Mouse (Mus musculus): ENCODE results near the gene Malsu1. TPM values are rescaled to one million over a fixed set of nuclear protein-coding genes. Genes with fewer than 3 reads are reported as not detected.

Gene Malsu1
- polyA plus RNA-seq, 1 experiment from 2014 or later: 74.2 TPM

DNA sequence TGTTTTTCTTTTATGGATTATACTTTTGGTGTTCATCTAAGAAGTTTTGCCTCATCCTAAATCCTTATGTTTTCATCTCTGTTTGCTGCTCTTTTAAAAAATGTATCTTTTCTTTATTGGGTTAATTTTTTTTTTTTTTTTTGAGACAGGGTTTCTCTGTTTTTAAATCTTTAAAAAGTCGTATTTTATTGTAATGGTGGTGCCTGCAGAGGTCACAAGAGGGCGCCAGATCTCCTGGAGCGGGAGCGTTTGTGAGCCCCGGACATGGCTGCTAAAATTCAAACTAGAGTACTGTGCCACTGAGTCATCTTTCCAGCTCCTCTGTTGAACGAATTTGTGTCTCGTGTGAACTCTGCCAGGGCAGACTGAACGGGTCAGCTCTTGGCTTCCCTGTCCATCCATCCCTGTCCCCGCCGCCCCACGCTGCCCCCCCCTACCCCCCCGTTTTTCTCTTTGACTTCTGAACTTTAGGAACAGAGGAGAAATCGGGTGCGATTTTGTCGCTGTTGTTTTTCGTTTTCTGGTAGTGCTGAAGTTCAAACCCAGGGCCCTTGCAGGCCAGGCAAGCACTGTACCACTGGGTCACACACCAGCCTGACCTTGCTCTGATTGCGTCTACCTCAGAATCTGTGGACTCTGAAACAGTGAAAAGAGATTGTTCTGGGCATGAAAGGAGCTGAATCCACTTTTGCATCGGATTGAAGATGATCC, 34.0 kb upstream of the Malsu1 start:
- ATAC-seq (ENCODE audit: low FRiP score): no peak
- peak; percentile 77 for DNase-seq (ENCODE audit: low spot score)
- Histone ChIP-seq H3K4me3 (replicated peaks; ENCODE audit: low read length) (peak overlapping the region; percentile 22; the same call in 1 of the 2 replicates), H3K36me3 (replicated peaks; ENCODE audit: control insufficient read depth, insufficient read depth) (no peaks in the 10 kb centered on the region), H3K27me3 (ENCODE audit: control insufficient read depth, insufficient read depth, low read length) (no peaks in the 10 kb centered on the region), H3K27ac (no peak overlapping the region), H3K9me3 (ENCODE audit: control insufficient read depth, low read length) (no peaks in the 10 kb centered on the region), H3K4me1 (replicated peaks; ENCODE audit: control insufficient read depth, insufficient read depth, low read length) (no peaks in the 10 kb centered on the region), H3K4me2 (replicated peaks) (peak overlapping the region; percentile 46), H3K9ac (peak overlapping the region; percentile 46; the same call in 1 of the 2 replicates)
- 13% methylated on average over 18 of the region's 18 CpGs for WGBS

DNA sequence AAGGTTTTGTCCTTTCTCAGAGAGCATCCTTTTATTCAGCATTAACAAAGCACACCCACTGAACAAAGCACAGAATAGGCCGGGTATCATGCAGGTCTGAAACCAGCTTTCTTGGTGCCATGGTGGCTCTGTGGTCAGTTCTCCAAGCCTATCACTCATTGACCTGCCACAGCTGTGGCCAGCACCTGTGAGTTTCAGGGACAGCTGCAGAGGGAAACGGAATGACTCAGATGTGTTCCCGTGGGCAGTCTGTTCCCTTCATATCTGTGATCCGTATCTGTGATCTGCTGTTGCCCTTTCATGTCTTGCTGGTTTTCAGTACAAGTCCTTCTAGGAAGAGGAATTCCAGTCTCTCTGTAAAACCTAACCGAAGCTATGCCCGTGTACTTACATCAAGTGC, 27.1 kb upstream of the Malsu1 start:
- no peak for DNase-seq (ENCODE audit: low spot score)
- no peak overlapping the region for H3K4me2 ChIP-seq (replicated peaks)
- H3K36me3 ChIP-seq (replicated peaks; ENCODE audit: control insufficient read depth, insufficient read depth): no peaks in the 10 kb centered on the region
- H3K4me3 ChIP-seq (replicated peaks; ENCODE audit: low read length): no peak overlapping the region
- H3K27ac ChIP-seq: no peak overlapping the region
- H3K4me1 ChIP-seq (replicated peaks; ENCODE audit: control insufficient read depth, insufficient read depth, low read length): no peaks in the 10 kb centered on the region
- WGBS: 51% methylated on average over 6 of the region's 6 CpGs
- no peak for ATAC-seq (ENCODE audit: low FRiP score)
- H3K27me3 ChIP-seq (ENCODE audit: control insufficient read depth, insufficient read depth, low read length): no peaks in the 10 kb centered on the region
- H3K9me3 ChIP-seq (ENCODE audit: control insufficient read depth, low read length): no peaks in the 10 kb centered on the region
- H3K9ac ChIP-seq: no peak overlapping the region

- Histone ChIP-seq H3K4me3 (replicated peaks; ENCODE audit: low read length) (no peak overlapping the region), H3K9me3 (ENCODE audit: control insufficient read depth, low read length) (no peaks in the 10 kb centered on the region), H3K27ac (no peak overlapping the region), H3K36me3 (replicated peaks; ENCODE audit: control insufficient read depth, insufficient read depth) (no peaks in the 10 kb centered on the region), H3K4me2 (replicated peaks) (no peak overlapping the region), H3K9ac (no peak overlapping the region), H3K4me1 (replicated peaks; ENCODE audit: control insufficient read depth, insufficient read depth, low read length) (no peaks in the 10 kb centered on the region), H3K27me3 (ENCODE audit: control insufficient read depth, insufficient read depth, low read length) (no peaks in the 10 kb centered on the region)
- DNase-seq (ENCODE audit: low spot score) (no peak), ATAC-seq (ENCODE audit: low FRiP score) (no peak)
- WGBS: 81% methylated on average over 8 of the region's 8 CpGs
Measured at GRCm38 (mm10) chr6:49046976-49047375, 26.6 kb upstream of the Malsu1 start.

DNA sequence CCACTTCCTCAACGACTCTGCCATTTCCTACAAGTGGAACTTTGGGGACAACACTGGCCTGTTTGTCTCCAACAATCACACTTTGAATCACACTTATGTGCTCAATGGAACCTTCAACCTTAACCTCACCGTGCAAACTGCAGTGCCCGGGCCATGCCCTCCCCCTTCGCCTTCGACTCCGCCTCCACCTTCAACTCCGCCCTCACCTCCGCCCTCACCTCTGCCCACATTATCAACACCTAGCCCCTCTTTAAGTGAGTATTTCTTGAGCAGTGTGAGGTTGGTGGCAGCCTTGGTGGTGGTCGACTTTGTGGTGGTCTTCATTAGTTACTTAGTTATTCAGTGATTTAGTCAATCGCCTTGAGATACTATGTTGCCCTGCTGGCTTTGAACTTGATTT, 25.7 kb upstream of the Malsu1 start:
- no peaks in the 10 kb centered on the region for H3K36me3 ChIP-seq (replicated peaks; ENCODE audit: control insufficient read depth, insufficient read depth)
- DNase-seq (ENCODE audit: low spot score): no peak
- H3K4me3 ChIP-seq (replicated peaks; ENCODE audit: low read length): no peak overlapping the region
- no peaks in the 10 kb centered on the region for H3K9me3 ChIP-seq (ENCODE audit: control insufficient read depth, low read length)
- 79% methylated on average over 10 of the region's 10 CpGs for WGBS
- H3K27me3 ChIP-seq (ENCODE audit: control insufficient read depth, insufficient read depth, low read length): no peaks in the 10 kb centered on the region
- H3K4me1 ChIP-seq (replicated peaks; ENCODE audit: control insufficient read depth, insufficient read depth, low read length): no peaks in the 10 kb centered on the region
- ATAC-seq (ENCODE audit: low FRiP score): no peak
- H3K27ac ChIP-seq: no peak overlapping the region
- H3K4me2 ChIP-seq (replicated peaks): no peak overlapping the region
- no peak overlapping the region for H3K9ac ChIP-seq

GRCm38 (mm10) chr6:49048395-49048794, 25.2 kb upstream of the Malsu1 start:
- Histone ChIP-seq H3K27ac (no peak overlapping the region), H3K4me1 (replicated peaks; ENCODE audit: control insufficient read depth, insufficient read depth, low read length) (no peaks in the 10 kb centered on the region), H3K36me3 (replicated peaks; ENCODE audit: control insufficient read depth, insufficient read depth) (no peaks in the 10 kb centered on the region), H3K27me3 (ENCODE audit: control insufficient read depth, insufficient read depth, low read length) (no peaks in the 10 kb centered on the region), H3K4me3 (replicated peaks; ENCODE audit: low read length) (no peak overlapping the region), H3K9me3 (ENCODE audit: control insufficient read depth, low read length) (no peaks in the 10 kb centered on the region), H3K9ac (no peak overlapping the region), H3K4me2 (replicated peaks) (no peak overlapping the region)
- no peak for ATAC-seq (ENCODE audit: low FRiP score)
- DNase-seq (ENCODE audit: low spot score): no peak
- 91% methylated on average over 10 of the region's 10 CpGs for WGBS

DNA sequence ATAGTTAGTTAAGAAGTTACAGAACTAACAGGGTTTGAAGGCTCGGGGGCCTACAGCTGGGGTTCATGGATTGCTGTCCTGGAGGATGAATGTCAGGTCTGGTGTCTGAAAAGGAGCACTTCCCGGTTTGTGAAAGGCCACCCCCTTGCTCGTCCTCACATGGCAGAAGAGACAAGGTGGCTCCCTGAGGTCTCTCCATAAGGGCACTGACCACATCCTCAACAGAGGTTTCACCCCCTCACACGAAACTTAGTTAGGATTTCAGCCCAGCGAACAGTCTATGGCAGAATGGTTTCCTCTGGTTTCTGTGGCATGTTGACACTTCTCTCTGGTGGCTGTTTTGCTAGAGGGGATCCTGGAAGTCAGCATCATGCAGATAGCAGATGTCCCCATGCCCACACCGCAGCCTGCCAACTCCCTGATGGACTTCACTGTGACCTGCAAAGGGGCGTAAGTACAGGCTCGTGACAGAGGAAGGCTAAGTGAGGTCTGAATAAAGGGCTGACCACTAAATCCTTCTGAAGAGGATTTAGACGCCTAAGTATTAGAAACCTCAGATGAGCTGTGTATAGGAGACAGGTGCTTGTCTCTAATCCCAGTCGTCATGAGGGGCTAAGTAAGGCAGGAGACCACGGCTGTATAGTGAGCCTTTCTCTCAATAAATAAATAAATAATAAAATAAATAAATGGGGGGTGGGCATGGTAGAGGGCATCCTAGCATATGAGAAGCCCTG, 22.8 kb upstream of the Malsu1 start:
- H3K27me3 ChIP-seq (ENCODE audit: control insufficient read depth, insufficient read depth, low read length): no peaks in the 10 kb centered on the region
- DNase-seq (ENCODE audit: low spot score) (no peak), ATAC-seq (ENCODE audit: low FRiP score) (no peak)
- no peak overlapping the region for H3K27ac ChIP-seq
- no peak overlapping the region for H3K4me3 ChIP-seq (replicated peaks; ENCODE audit: low read length)
- H3K9me3 ChIP-seq (ENCODE audit: control insufficient read depth, low read length): no peaks in the 10 kb centered on the region
- no peak overlapping the region for H3K4me2 ChIP-seq (replicated peaks)
- H3K9ac ChIP-seq: no peak overlapping the region
- H3K4me1 ChIP-seq (replicated peaks; ENCODE audit: control insufficient read depth, insufficient read depth, low read length): peaks cover 5% of the 10 kb centered on the region
- H3K36me3 ChIP-seq (replicated peaks; ENCODE audit: control insufficient read depth, insufficient read depth): no peaks in the 10 kb centered on the region
- 71% methylated on average over 11 of the region's 11 CpGs for WGBS

DNA sequence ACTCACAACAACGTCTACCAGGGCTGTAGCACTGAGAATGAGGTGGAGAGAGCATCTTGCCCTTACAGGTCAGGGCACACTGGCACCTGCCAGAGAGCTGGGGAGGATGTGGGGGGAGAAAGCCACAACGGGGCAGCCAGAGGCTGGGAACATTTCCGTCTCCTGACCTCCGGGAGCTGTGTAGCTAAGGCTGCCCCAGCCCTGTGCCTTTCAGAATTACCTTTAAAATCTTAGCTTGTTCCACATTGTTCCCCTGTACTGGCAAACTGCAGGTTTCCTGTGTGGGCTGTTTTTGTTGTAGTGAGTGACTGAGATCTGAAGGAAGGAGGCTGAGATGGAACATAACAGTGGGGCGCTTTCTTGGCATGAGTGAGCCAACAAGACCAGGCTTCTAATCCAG, 21.4 kb upstream of the Malsu1 start:
- 79% methylated on average over 5 of the region's 5 CpGs for WGBS
- DNase-seq (ENCODE audit: low spot score): no peak

GRCm38 (mm10) chr6:49055256-49055733, 18.3 kb upstream of the Malsu1 start:
- WGBS: 1% methylated on average over 7 of the region's 7 CpGs
- peak overlapping the region; percentile 60 for H3K27ac ChIP-seq
- H3K27me3 ChIP-seq (ENCODE audit: control insufficient read depth, insufficient read depth, low read length): no peaks in the 10 kb centered on the region
- H3K4me1 ChIP-seq (replicated peaks; ENCODE audit: control insufficient read depth, insufficient read depth, low read length): peaks cover 5% of the 10 kb centered on the region
- H3K4me2 ChIP-seq (replicated peaks): 0 out of 2 replicates have a peak overlapping the region, but pooled peaks have one; percentile 19
- no peaks in the 10 kb centered on the region for H3K36me3 ChIP-seq (replicated peaks; ENCODE audit: control insufficient read depth, insufficient read depth)
- peak; percentile 45 for DNase-seq (ENCODE audit: low spot score)
- peak; percentile 69 for ATAC-seq (ENCODE audit: low FRiP score)
- no peak overlapping the region for H3K9ac ChIP-seq
- no peak overlapping the region for H3K4me3 ChIP-seq (replicated peaks; ENCODE audit: low read length)
- H3K9me3 ChIP-seq (ENCODE audit: control insufficient read depth, low read length): no peaks in the 10 kb centered on the region

More for the DNA sequence above, 21.4 kb upstream of the Malsu1 start:
- Histone ChIP-seq H3K9me3 (ENCODE audit: control insufficient read depth, low read length) (no peaks in the 10 kb centered on the region), H3K9ac (no peak overlapping the region), H3K4me2 (replicated peaks) (no peak overlapping the region), H3K36me3 (replicated peaks; ENCODE audit: control insufficient read depth, insufficient read depth) (no peaks in the 10 kb centered on the region), H3K27me3 (ENCODE audit: control insufficient read depth, insufficient read depth, low read length) (no peaks in the 10 kb centered on the region), H3K27ac (no peak overlapping the region), H3K4me3 (replicated peaks; ENCODE audit: low read length) (no peak overlapping the region), H3K4me1 (replicated peaks; ENCODE audit: control insufficient read depth, insufficient read depth, low read length) (peaks cover 5% of the 10 kb centered on the region)
- no peak for ATAC-seq (ENCODE audit: low FRiP score)

DNA sequence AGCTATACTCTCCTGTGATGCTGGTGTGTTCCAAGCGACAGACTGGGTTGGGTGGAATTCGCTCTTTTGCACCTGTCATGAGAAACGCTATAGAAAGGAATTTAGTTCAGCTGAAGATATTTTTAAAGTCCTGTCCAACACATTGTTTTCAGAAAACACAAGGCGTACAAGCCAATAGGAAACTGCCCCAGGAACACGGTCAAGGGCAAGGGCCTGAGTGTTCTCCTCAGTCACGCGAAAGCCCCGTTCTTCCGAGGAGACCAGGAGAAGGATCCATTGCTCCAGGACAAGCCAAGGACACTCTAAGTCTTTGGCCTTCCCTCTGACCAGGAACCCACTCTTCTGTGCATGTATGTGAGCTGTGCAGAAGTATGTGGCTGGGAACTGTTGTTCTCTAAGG, 17.6 kb upstream of the Malsu1 start:
- no peak for DNase-seq (ENCODE audit: low spot score)
- no peak overlapping the region for H3K27ac ChIP-seq
- no peak overlapping the region for H3K4me3 ChIP-seq (replicated peaks; ENCODE audit: low read length)
- H3K4me2 ChIP-seq (replicated peaks): no peak overlapping the region
- no peaks in the 10 kb centered on the region for H3K9me3 ChIP-seq (ENCODE audit: control insufficient read depth, low read length)
- ATAC-seq (ENCODE audit: low FRiP score): no peak
- H3K27me3 ChIP-seq (ENCODE audit: control insufficient read depth, insufficient read depth, low read length): no peaks in the 10 kb centered on the region
- no peaks in the 10 kb centered on the region for H3K36me3 ChIP-seq (replicated peaks; ENCODE audit: control insufficient read depth, insufficient read depth)
- peaks cover 5% of the 10 kb centered on the region for H3K4me1 ChIP-seq (replicated peaks; ENCODE audit: control insufficient read depth, insufficient read depth, low read length)
- WGBS: 46% methylated on average over 9 of the region's 9 CpGs
- no peak overlapping the region for H3K9ac ChIP-seq
